Mouse (Mus musculus) heart, adult 2 months (tissue): ENCODE data around the gene Ankrd45.

Experiments used
- CTCF ChIP-seq: fragments of 200-600 bp; IDR thresholded peaks from 2 replicates; pipeline ENCODE4 v1.8.1; 2022; ENCODE audit warnings: antibody characterized with exemption, mild to moderate bottlenecking, moderate library complexity
- EP300 ChIP-seq: fragments of 200-500 bp; IDR thresholded peaks from 2 replicates; pipeline ENCODE4 v1.6.1; 2011; ENCODE audit warnings: low read depth, low read length, control low read depth; ENCODE audit not compliant: insufficient read depth
- POLR2A ChIP-seq: fragments of 200-500 bp; IDR thresholded peaks from 2 replicates; pipeline ENCODE4 v1.6.1; 2011; ENCODE audit warnings: mild to moderate bottlenecking, low read depth, low read length, control low read depth; ENCODE audit not compliant: insufficient read depth

DNA sequence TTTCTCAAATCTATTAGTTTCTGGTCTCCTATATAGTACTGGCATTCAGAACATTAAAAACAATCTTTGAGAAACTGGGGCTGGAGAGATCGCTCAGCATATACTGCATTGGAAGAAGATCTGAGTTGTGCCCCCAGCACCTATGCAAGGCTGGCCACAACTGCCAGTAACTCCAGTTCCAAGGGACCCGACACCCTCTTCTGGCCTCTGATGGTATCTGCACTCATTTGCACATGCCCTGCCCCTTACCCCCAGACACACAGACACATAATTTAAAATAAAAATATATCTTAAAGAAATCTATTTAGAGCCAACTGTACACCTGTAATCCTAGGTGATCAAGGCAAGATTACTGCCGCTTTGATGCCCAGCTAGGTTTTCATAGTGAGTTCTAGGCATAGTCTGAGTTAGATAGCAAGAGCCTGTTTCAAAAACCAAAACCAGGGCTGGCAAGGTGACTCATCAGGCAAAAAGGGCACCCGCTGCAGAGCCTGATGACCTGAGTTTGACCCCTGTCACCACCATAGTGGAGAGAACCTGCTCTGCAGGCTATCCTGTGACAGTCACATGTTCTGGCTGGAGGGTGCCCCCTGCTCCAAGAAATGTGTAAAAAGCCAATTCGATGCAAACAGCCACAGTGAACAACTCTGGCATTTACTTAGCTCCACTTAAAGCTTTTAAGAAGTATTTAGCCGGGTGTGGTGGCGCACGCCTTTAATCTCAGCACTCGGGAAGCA, 2.3 kb upstream of the Ankrd45 start:
- TF ChIP-seq POLR2A (no peak), CTCF (no peak), EP300 (no peak)
